Mouse (Mus musculus) heart, embryonic 10.5 days (tissue): Measurements from ENCODE around the gene Rgs6. TPM values are rescaled to one million over a fixed set of nuclear protein-coding genes. Genes with fewer than 3 reads are reported as not detected.
A peak's percentile ranks its signal among the peaks of the same experiment; 100 is the strongest.

Experiments
- DNase-seq: peaks from one replicate; pipeline ENCODE4 v3.0.0-alpha.2; 2017; ENCODE audit warnings: low spot score
- H3K27ac ChIP-seq: fragments of 300-500 bp; sonication (generic); 2 replicates; pipeline ENCODE4 v1.5.1; 2016; ENCODE audit warnings: mild to moderate bottlenecking
- H3K27me3 ChIP-seq: fragments of 300-500 bp; sonication (generic); 2 replicates; pipeline ENCODE4 v1.6.1; 2016; ENCODE audit warnings: mild to moderate bottlenecking; ENCODE audit not compliant: poor library complexity, insufficient read depth, severe bottlenecking
- H3K36me3 ChIP-seq: fragments of 300-500 bp; sonication (generic); 2 replicates; pipeline ENCODE4 v1.6.1; 2016; ENCODE audit warnings: mild to moderate bottlenecking, moderate library complexity
- H3K4me1 ChIP-seq: fragments of 300-500 bp; sonication (generic); 2 replicates; pipeline ENCODE4 v1.6.1; 2016; ENCODE audit warnings: mild to moderate bottlenecking
- H3K4me3 ChIP-seq: fragments of 300-500 bp; sonication (generic); 2 replicates; pipeline ENCODE4 v1.5.1; 2016; ENCODE audit warnings: mild to moderate bottlenecking, moderate library complexity
- H3K9me3 ChIP-seq: fragments of 300-500 bp; sonication (generic); 2 replicates; pipeline ENCODE4 v1.6.1; 2016; ENCODE audit warnings: mild to moderate bottlenecking, moderate library complexity
- WGBS: fragments of 180-500 bp; shearing (Covaris S2); methylation state at CpG from one replicate; pipeline ENCODE4 v1.1.7; 2016; 5-methylcytosine and 5-hydroxymethylcytosine counted together
- polyA plus RNA-seq: library from polyadenylated mRNA; unstranded; fragments of >200 nt; fragmentation: Nextera tagmentation; extraction: Ambion mirVana; gene quantifications from 2 replicates; pipeline ENCODE4 v1.2.1, GENCODE M21; 2016

The Rgs6 gene
- polyA plus RNA-seq, 1 experiment from 2014 or later: 8.3 TPM

DNA sequence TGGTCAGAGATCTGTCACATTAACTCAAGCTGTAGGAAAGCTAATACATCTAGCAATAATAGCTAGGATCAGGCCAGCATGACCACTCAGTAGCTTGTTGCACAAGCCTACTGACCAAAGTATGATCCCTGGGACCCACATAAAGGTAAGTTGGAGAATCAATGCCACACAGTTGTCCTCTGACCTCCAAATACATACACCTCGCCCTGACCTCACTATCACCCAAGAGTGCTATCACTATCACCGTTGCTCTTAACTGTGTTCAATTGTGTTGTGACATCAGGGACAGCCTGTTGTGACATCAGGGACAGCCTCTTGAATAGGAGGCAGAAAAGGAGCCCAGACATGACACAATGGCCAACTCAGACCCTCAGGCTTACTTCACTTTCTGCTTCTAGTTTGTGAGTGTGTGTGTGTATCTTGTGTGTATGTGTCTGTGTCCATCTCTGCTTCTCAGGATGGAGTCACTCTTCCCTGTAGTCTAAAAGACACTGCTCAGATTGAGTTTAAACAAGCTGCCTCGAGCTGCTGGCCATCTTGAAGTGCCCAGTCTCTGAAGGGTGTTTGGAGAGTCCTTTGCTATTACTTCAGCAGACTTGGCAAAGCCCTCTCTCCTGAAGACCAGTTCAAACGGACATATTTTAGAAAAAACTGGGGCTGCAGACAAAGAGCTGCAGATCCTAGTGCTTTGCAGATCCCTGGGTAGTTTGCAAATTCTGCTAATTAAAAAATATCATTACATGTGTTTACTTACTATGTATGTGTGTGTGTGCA, 426.0 kb downstream of the Rgs6 start:
- Histone ChIP-seq H3K4me3 (no peak overlapping the region), H3K27me3 (no peaks in the 10 kb centered on the region), H3K27ac (no peak overlapping the region), H3K4me1 (peaks cover 26% of the 10 kb centered on the region), H3K36me3 (no peaks in the 10 kb centered on the region), H3K9me3 (no peaks in the 10 kb centered on the region)
- 63% methylated on average over 4 of the region's 4 CpGs for WGBS
- no peak for DNase-seq

DNA sequence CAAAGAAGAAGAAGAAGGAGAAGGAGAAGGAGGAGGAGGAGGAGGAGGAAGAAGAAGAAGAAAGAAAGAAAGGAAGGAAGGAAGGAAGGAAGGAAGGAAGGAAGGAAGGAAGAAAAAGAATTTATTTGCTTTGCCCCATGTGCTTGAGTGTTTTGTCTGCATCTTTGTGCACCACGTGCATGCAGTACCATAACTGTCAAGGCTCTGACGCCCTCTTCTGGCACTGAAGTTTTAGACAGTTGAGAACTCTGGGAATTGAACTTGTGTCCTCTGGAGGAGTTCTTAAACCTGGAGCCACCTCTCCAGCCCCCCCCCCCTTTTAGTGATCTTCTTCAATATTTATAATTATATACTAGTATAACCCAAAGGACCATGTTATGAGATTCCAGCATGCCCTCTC, 426.8 kb downstream of the Rgs6 start:
- whole genome bisulfite sequencing: 33% methylated on average over 2 of the region's 2 CpGs
- DNase-seq: no peak
- Histone ChIP-seq H3K36me3 (no peaks in the 10 kb centered on the region), H3K9me3 (no peaks in the 10 kb centered on the region), H3K4me3 (no peak overlapping the region), H3K27me3 (no peaks in the 10 kb centered on the region), H3K27ac (no peak overlapping the region), H3K4me1 (peaks cover 26% of the 10 kb centered on the region)

DNA sequence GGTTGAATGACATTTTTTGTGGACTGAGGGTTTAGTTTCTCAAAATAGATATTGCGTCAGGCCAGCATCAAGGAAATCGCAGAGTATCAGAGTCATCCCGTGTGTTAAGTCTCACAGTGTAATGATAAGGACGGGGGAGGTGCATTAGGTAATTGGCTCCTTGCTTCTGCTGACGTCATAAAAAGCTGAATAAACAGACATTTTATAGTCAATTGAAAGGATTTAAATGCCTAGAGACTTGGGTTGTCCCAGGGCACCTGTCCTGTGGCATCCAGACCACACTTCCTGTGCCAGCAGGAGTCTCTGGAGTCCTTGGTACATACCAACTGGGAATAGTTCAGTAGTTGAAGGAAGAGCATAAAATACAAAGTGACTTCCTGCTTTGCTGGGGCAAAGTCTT, 427.3 kb downstream of the Rgs6 start:
- no peak overlapping the region for H3K4me3 ChIP-seq
- no peak overlapping the region; the same call in 1 of the 2 replicates for H3K27ac ChIP-seq
- DNase-seq: no peak
- peaks cover 26% of the 10 kb centered on the region for H3K4me1 ChIP-seq
- H3K36me3 ChIP-seq: no peaks in the 10 kb centered on the region
- H3K9me3 ChIP-seq: no peaks in the 10 kb centered on the region
- H3K27me3 ChIP-seq: no peaks in the 10 kb centered on the region
- 47% methylated on average over 5 of the region's 5 CpGs for WGBS

DNA sequence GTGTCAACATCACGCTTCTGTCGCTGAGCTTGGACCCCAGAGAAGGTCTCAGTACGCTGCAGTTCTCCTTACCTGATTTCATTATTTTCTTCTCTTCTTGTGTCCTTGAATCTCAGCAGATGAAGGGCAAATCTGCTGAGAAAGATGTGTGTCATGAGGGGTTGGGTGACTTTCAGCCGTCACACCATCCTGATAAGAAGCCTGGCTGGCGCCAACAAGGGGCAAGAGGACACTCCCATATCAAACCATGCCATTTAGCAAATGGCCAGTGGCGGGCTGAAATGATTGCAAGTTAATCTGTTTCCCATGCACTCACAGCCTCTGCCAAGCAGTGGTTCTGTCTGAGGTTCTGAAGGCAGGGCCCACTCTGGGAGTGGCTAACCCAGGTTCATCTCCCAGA, 428.4 kb downstream of the Rgs6 start:
- H3K4me1 ChIP-seq: peaks cover 26% of the 10 kb centered on the region
- no peak overlapping the region for H3K4me3 ChIP-seq
- no peaks in the 10 kb centered on the region for H3K9me3 ChIP-seq
- no peaks in the 10 kb centered on the region for H3K27me3 ChIP-seq
- DNase-seq: no peak
- peak overlapping the region; percentile 64; the same call in 1 of the 2 replicates for H3K27ac ChIP-seq
- WGBS: 43% methylated on average over 6 of the region's 6 CpGs
- no peaks in the 10 kb centered on the region for H3K36me3 ChIP-seq

DNA sequence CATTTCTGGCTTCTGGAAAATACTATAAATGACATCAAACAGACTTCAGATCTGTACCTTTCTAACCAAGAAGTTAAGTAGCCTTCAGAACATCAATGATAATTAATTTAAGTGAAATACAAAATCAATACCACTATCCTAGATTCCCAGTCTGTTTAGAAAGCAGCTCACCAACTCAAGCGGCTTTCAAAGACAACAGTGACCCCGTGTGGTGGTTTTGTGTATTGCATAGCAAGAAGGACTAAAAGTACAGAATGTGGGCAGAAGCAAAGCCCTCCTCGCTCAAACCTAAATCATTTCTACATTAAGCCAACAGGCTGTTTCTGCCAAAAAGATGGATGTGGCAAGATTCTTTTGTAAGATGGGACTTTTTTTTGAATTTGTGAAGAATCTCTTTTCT, 429.9 kb downstream of the Rgs6 start:
- 10% methylated on average over 3 of the region's 3 CpGs for WGBS
- H3K9me3 ChIP-seq: no peaks in the 10 kb centered on the region
- no peak overlapping the region for H3K4me3 ChIP-seq
- H3K27me3 ChIP-seq: no peaks in the 10 kb centered on the region
- no peaks in the 10 kb centered on the region for H3K36me3 ChIP-seq
- no peak overlapping the region for H3K27ac ChIP-seq
- peak; percentile 83 for DNase-seq
- peaks cover 26% of the 10 kb centered on the region for H3K4me1 ChIP-seq

DNA sequence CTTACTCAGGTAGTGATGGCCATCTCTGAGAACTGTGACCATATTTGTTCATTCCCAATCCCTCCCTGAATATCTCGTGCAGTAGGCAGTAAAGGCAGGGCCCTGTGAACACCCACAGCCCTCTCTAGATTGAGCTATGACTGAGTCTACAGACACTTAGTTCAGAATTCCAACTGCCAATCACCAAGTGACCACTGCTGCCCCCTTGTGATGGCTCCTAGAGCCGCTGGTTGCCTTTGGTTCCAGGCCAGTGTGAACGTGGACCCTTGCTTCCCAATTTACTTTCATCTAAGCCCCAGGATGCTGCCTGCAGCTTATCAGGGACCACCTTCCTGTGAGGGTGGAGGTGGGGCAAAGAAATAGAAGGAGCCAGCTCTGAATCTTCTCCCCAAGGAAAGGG, 438.9 kb downstream of the Rgs6 start:
- DNase-seq: no peak
- Histone ChIP-seq H3K9me3 (no peaks in the 10 kb centered on the region), H3K4me1 (peaks cover 5% of the 10 kb centered on the region), H3K4me3 (no peak overlapping the region), H3K36me3 (no peaks in the 10 kb centered on the region), H3K27ac (no peak overlapping the region), H3K27me3 (no peaks in the 10 kb centered on the region)
- 36% methylated on average over 3 of the region's 3 CpGs for WGBS

DNA sequence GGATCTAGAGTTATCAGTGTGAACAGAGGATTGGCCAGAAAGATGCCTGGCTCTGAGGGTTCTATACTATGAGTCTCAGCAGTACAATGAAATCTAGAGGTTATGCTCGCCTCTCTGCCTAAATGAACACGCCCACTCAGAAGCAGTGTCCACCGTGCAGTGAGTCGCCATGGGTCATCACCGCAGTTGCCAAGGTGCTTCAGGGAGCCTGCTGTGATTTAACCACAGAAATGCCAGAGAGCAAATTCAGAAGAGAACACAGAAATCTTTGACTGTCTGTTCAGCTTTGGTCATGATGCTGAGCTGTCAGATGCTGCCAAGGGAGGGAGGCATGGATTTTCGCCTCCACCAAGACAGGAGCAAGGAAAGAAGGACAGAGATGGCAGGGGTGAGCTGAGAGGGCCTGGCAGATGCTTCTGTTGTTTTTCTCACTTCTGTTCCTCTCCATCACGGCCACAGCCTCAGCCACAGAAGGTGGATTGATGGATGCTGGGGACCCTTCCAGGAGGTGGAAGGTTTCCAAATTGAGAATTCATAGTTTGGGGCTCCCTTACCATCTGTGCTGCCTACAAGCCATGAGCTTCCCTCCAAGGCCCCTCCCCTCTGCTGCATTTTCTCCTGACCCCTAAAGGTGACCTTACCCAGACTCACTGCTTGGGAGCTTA, 445.2 kb downstream of the Rgs6 start:
- no peak for DNase-seq
- Histone ChIP-seq H3K27me3 (no peaks in the 10 kb centered on the region), H3K9me3 (no peaks in the 10 kb centered on the region), H3K4me3 (no peak overlapping the region), H3K36me3 (no peaks in the 10 kb centered on the region), H3K4me1 (peaks cover 30% of the 10 kb centered on the region), H3K27ac (peak overlapping the region; percentile 17; the same call in 1 of the 2 replicates)
- WGBS: 67% methylated on average over 7 of the region's 7 CpGs

DNA sequence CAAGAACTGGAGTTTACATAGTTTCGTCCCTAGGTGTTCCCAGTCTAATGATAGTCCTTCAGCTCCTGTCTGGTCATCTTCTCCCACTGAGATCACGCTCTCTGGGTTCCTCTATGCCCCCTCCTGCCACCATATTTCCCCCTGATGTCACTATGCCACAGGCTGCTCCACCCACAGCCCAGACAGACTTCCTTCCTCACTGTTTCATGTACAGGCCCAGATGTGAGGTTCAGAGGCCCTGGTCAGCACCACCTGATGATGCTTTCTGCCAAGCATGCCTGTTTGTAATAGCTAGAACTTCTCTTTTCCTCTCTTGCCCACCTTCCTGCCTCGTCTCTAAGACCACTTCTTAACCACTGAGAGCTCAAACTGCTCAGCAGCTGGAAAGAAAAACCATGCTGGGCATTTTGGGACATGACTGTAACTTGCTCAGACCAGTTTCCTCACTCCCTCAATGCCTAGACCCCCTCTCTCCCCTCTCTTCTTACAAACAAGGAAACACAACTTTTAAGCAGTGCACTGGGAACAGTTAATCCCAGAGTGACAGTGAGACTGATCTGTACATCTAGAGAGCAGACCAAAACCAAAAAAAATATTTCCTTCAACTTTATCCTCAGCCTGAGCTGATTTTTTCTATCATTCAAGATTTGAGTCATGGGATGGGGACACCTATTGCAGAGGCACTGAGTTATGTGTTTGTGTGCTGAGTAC, 446.9 kb downstream of the Rgs6 start:
- 69% methylated on average over 3 of the region's 3 CpGs for WGBS
- Histone ChIP-seq H3K4me3 (no peak overlapping the region), H3K4me1 (peaks cover 45% of the 10 kb centered on the region), H3K36me3 (no peaks in the 10 kb centered on the region), H3K9me3 (no peaks in the 10 kb centered on the region), H3K27ac (no peak overlapping the region), H3K27me3 (no peaks in the 10 kb centered on the region)
- DNase-seq: no peak

DNA sequence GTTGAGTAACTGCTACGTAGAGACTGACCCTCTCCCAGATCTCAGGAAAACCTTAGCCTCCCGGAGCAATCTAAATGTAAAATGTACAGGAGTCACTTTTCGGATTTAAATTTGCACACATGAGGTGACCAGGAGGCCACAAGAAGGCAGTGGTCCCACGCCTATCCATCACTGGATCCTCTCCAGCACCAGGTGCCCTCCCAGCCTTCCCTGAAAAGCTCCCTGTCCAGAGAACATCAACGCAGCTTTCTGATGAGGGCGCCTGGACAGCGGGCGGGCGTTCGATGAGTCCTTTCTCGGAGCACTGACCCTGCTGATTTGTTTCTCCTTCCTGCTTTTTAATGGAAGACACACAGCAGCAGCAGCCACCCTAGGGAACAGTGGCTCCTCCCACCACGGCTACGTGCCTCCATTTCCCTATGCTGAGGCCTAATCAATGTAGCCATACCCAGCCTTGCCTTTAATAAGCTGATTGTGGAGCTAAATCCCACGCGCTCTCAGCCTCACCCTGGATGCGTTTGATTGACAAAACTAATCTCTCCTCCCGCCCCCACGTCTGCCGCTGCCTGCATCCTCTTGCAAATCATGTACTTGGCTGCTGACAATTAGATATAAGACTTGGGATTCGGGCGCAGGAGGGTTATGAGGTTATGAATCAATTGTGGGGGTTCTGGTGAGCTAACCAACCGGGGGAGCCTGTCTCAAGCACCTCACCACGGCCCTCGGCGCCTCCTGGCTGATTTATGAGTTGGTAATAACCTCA, 449.9 kb downstream of the Rgs6 start:
- Histone ChIP-seq H3K27me3 (no peaks in the 10 kb centered on the region), H3K36me3 (no peaks in the 10 kb centered on the region), H3K4me3 (no peak overlapping the region), H3K27ac (peak overlapping the region; percentile 37), H3K4me1 (peaks cover 45% of the 10 kb centered on the region), H3K9me3 (no peaks in the 10 kb centered on the region)
- no peak for DNase-seq
- WGBS: 71% methylated on average over 25 of the region's 25 CpGs

DNA sequence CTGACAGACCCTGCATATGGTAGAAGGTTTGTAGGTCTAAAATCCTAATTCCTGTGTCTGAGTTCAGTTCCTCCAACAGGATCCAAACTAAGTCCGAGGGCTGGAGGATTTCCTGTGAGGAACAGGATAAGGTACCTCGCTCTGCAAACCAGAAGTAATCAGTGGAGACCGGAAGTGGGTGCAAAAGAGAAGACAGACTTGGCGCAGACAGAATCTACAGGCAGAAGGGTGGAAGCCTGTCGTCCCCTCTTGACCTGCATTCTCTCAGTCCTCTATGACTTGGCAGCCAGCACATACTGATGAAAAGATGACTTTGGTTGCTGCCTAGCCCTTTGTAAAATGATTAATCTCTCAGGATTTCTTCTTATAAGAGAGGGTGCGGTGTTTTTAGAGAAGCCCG, 450.7 kb downstream of the Rgs6 start:
- H3K36me3 ChIP-seq: no peaks in the 10 kb centered on the region
- H3K4me3 ChIP-seq: no peak overlapping the region
- WGBS: 52% methylated on average over 7 of the region's 7 CpGs
- H3K4me1 ChIP-seq: peaks cover 43% of the 10 kb centered on the region
- no peaks in the 10 kb centered on the region for H3K9me3 ChIP-seq
- H3K27me3 ChIP-seq: no peaks in the 10 kb centered on the region
- peak overlapping the region; percentile 37 for H3K27ac ChIP-seq
- no peak for DNase-seq

DNA sequence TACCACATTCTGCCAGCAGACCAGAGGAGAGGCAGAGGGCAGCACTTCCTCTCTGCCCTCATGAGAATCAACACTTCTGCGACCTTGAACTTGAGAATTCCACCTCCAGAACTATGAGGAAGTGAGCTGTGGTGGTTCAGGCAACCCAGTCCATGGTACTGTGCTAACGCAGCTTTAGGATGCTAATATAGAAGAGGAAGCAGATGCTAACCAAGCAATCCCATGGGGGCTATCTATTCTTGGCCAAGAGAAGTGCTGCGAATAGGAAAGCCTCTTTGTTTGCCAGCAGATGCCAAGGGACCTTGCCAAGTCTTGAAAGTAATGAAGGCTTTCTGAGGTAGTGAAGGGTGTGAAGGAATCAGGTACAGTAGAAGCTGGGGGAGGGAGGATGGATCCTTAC, 451.8 kb downstream of the Rgs6 start:
- no peak overlapping the region for H3K27ac ChIP-seq
- H3K4me1 ChIP-seq: peaks cover 43% of the 10 kb centered on the region
- H3K27me3 ChIP-seq: no peaks in the 10 kb centered on the region
- H3K36me3 ChIP-seq: no peaks in the 10 kb centered on the region
- H3K4me3 ChIP-seq: no peak overlapping the region
- DNase-seq: no peak
- H3K9me3 ChIP-seq: no peaks in the 10 kb centered on the region
- WGBS: 81% methylated on average over 3 of the region's 3 CpGs

DNA sequence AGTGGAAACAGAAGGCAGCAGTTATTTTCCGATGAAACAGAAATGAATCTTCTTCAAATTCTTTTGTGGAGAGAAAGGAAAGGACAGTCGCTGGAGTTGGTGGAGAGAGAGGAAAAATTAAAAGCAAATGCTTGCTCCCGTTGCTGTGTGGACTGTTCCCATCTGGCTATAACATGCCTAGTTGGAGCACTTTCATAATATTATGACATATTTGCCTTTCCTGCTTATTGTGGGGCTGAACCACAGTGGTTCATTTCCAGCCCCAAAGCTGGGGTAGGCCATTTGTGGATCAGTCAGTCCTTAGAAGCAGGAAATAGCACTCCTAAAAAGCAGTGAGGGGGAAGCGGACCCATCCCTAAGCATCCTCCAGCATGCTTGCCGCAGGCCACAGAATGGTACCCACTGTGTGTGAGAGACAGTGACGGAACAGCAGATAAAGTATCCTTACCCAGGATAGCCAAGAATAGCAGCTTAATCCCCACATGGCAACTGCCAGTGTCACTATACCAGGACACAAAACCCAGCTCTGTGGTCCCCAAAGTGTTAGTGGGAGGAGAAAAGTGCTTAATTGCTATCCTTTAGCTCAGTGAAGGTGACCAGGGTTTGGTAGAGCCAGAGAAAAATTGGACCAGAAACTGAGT, 456.0 kb downstream of the Rgs6 start:
- H3K36me3 ChIP-seq: no peaks in the 10 kb centered on the region
- peak overlapping the region; percentile 25; the same call in 1 of the 2 replicates for H3K27ac ChIP-seq
- H3K4me1 ChIP-seq: peaks cover 32% of the 10 kb centered on the region
- no peaks in the 10 kb centered on the region for H3K27me3 ChIP-seq
- H3K9me3 ChIP-seq: no peaks in the 10 kb centered on the region
- DNase-seq: no peak
- 54% methylated on average over 6 of the region's 6 CpGs for WGBS
- no peak overlapping the region for H3K4me3 ChIP-seq
